Mouse (Mus musculus) liver, postnatal 0 days (tissue): ENCODE data around the gene Dip2a.

Source experiments
- CTCF ChIP-seq: sonication (generic); IDR thresholded peaks from 2 replicates; pipeline ENCODE4 v1.5.1; 2016; ENCODE audit warnings: antibody characterized with exemption, low read depth
- EP300 ChIP-seq: IDR thresholded peaks from 2 replicates; pipeline ENCODE4 v1.6.1; 2016; ENCODE audit warnings: antibody characterized with exemption, low read depth, mild to moderate bottlenecking

GRCm38 (mm10) chr10:76214161-76214560 is 130.9 kb downstream of the Dip2a start:
- TF ChIP-seq EP300 (no peak), CTCF (no peak)
